Mouse (Mus musculus): ENCODE results near the gene Abca8b. TPM values are rescaled to one million over a fixed set of nuclear protein-coding genes. Genes with fewer than 3 reads are reported as not detected.

The Abca8b gene
- polyA plus RNA-seq (2015; fragmentation: Nextera tagmentation; extraction: Ambion mirVana), result 9.8 and 10.9 TPM in 2 replicates

- Histone ChIP-seq H3K4me3 (ENCODE audit: low read depth, low read length) (peak within 1 kb of the TSS; percentile 32), H3K27ac (ENCODE audit: low read length) (peak within 1 kb of the TSS; percentile 85), H3K36me3 (ENCODE audit: control insufficient read depth, insufficient read depth) (no peaks in the 10 kb centered on the region), H3K9ac (ENCODE audit: low read depth, low read length) (no peak within 1 kb of the TSS; the same call in 1 of the 2 replicates), H3K27me3 (ENCODE audit: control insufficient read depth, insufficient read depth, low read depth, low read length) (no peaks in the 10 kb centered on the region), H3K9me3 (replicated peaks; ENCODE audit: control insufficient read depth, low read length) (no peaks in the 10 kb centered on the region), H3K4me1 (ENCODE audit: control insufficient read depth, low read depth, low read length) (no peaks in the 10 kb centered on the region), H3K4me2 (ENCODE audit: low read depth, low read length) (peak within 1 kb of the TSS; percentile 33)
- WGBS (ENCODE audit: insufficient replicate concordance), result under 1% methylated on average over 15 of the region's 15 CpGs
- ATAC-seq (ENCODE audit: low read depth), result peak; percentile 89
These were observed at the start of gene Abca8b for GRCm38 (mm10) chr11:109995624-109996023. TSS of gene Abca8b (minus strand) at chr11:109995845.

GRCm38 (mm10) chr11:110037795-110038194 is 42.1 kb upstream of the Abca8b start:
- no peaks in the 10 kb centered on the region; the same call in 1 of the 2 replicates for H3K9me3 ChIP-seq (replicated peaks; ENCODE audit: control insufficient read depth, low read length)
- H3K27ac ChIP-seq (ENCODE audit: low read length), result 0 out of 2 replicates have a peak overlapping the region, but pooled peaks have one; percentile 3
- no peak overlapping the region for H3K4me3 ChIP-seq (ENCODE audit: low read depth, low read length)
- no peaks in the 10 kb centered on the region for H3K27me3 ChIP-seq (ENCODE audit: control insufficient read depth, insufficient read depth, low read depth, low read length)
- H3K36me3 ChIP-seq (ENCODE audit: control insufficient read depth, insufficient read depth), result no peaks in the 10 kb centered on the region
- WGBS (ENCODE audit: insufficient replicate concordance), result 62% methylated on average over 2 of the region's 2 CpGs
- H3K4me2 ChIP-seq (ENCODE audit: low read depth, low read length), result no peak overlapping the region
- peak; percentile 74; the same call in 1 of the 2 replicates for ATAC-seq (ENCODE audit: low read depth)
- H3K9ac ChIP-seq (ENCODE audit: low read depth, low read length), result no peak overlapping the region
- H3K4me1 ChIP-seq (ENCODE audit: control insufficient read depth, low read depth, low read length), result no peaks in the 10 kb centered on the region

GRCm38 (mm10) chr11:110028913-110029695 is 33.5 kb upstream of the Abca8b start:
- WGBS (ENCODE audit: insufficient replicate concordance), result 36% methylated on average over 7 of the region's 7 CpGs

GRCm38 (mm10) chr11:110010836-110011546 is 15.3 kb upstream of the Abca8b start:
- Histone ChIP-seq H3K27me3 (ENCODE audit: control insufficient read depth, insufficient read depth, low read depth, low read length) (no peaks in the 10 kb centered on the region), H3K4me1 (ENCODE audit: control insufficient read depth, low read depth, low read length) (no peaks in the 10 kb centered on the region), H3K27ac (ENCODE audit: low read length) (peak overlapping the region; percentile 64), H3K36me3 (ENCODE audit: control insufficient read depth, insufficient read depth) (no peaks in the 10 kb centered on the region), H3K9ac (ENCODE audit: low read depth, low read length) (no peak overlapping the region), H3K4me2 (ENCODE audit: low read depth, low read length) (no peak overlapping the region), H3K9me3 (replicated peaks; ENCODE audit: control insufficient read depth, low read length) (no peaks in the 10 kb centered on the region), H3K4me3 (ENCODE audit: low read depth, low read length) (no peak overlapping the region)
- 39% methylated on average over 2 of the region's 2 CpGs for WGBS (ENCODE audit: insufficient replicate concordance)
- ATAC-seq (ENCODE audit: low read depth), result peak; percentile 93

More at GRCm38 (mm10) chr11:110028913-110029695, 33.5 kb upstream of the Abca8b start:
- H3K4me2 ChIP-seq (ENCODE audit: low read depth, low read length), result no peak overlapping the region
- H3K27me3 ChIP-seq (ENCODE audit: control insufficient read depth, insufficient read depth, low read depth, low read length), result no peaks in the 10 kb centered on the region
- no peaks in the 10 kb centered on the region for H3K9me3 ChIP-seq (replicated peaks; ENCODE audit: control insufficient read depth, low read length)
- ATAC-seq (ENCODE audit: low read depth), result peak; percentile 81
- H3K36me3 ChIP-seq (ENCODE audit: control insufficient read depth, insufficient read depth), result no peaks in the 10 kb centered on the region
- no peak overlapping the region for H3K4me3 ChIP-seq (ENCODE audit: low read depth, low read length)
- no peaks in the 10 kb centered on the region for H3K4me1 ChIP-seq (ENCODE audit: control insufficient read depth, low read depth, low read length)
- no peak overlapping the region for H3K9ac ChIP-seq (ENCODE audit: low read depth, low read length)
- H3K27ac ChIP-seq (ENCODE audit: low read length), result peak overlapping the region; percentile 58

GRCm38 (mm10) chr11:109995013-109995412 is 632 bp downstream of the Abca8b start:
- peak; percentile 50 for ATAC-seq (ENCODE audit: low read depth)
- Histone ChIP-seq H3K9ac (ENCODE audit: low read depth, low read length) (no peak overlapping the region; the same call in 1 of the 2 replicates), H3K4me1 (ENCODE audit: control insufficient read depth, low read depth, low read length) (no peaks in the 10 kb centered on the region), H3K36me3 (ENCODE audit: control insufficient read depth, insufficient read depth) (no peaks in the 10 kb centered on the region), H3K9me3 (replicated peaks; ENCODE audit: control insufficient read depth, low read length) (no peaks in the 10 kb centered on the region), H3K4me2 (ENCODE audit: low read depth, low read length) (peak overlapping the region; percentile 18; the same call in 1 of the 2 replicates), H3K27me3 (ENCODE audit: control insufficient read depth, insufficient read depth, low read depth, low read length) (no peaks in the 10 kb centered on the region), H3K4me3 (ENCODE audit: low read depth, low read length) (peak overlapping the region; percentile 32), H3K27ac (ENCODE audit: low read length) (peak overlapping the region; percentile 85)
- 5% methylated on average over 3 of the region's 3 CpGs for WGBS (ENCODE audit: insufficient replicate concordance)

GRCm38 (mm10) chr11:109994014-109994413 is 1.6 kb downstream of the Abca8b start:
- Histone ChIP-seq H3K9me3 (replicated peaks; ENCODE audit: control insufficient read depth, low read length) (no peaks in the 10 kb centered on the region), H3K4me2 (ENCODE audit: low read depth, low read length) (peak overlapping the region; percentile 18), H3K9ac (ENCODE audit: low read depth, low read length) (peak overlapping the region; percentile 47; the same call in 1 of the 2 replicates), H3K27me3 (ENCODE audit: control insufficient read depth, insufficient read depth, low read depth, low read length) (no peaks in the 10 kb centered on the region), H3K27ac (ENCODE audit: low read length) (peak overlapping the region; percentile 85), H3K4me3 (ENCODE audit: low read depth, low read length) (peak overlapping the region; percentile 32), H3K4me1 (ENCODE audit: control insufficient read depth, low read depth, low read length) (no peaks in the 10 kb centered on the region), H3K36me3 (ENCODE audit: control insufficient read depth, insufficient read depth) (no peaks in the 10 kb centered on the region)
- WGBS (ENCODE audit: insufficient replicate concordance), result 21% methylated on average over 6 of the region's 6 CpGs
- ATAC-seq (ENCODE audit: low read depth), result no peak

GRCm38 (mm10) chr11:109991270-109991669 is 4.4 kb downstream of the Abca8b start:
- H3K4me3 ChIP-seq (ENCODE audit: low read depth, low read length), result no peak overlapping the region
- no peaks in the 10 kb centered on the region for H3K27me3 ChIP-seq (ENCODE audit: control insufficient read depth, insufficient read depth, low read depth, low read length)
- 28% methylated on average over 3 of the region's 3 CpGs for WGBS (ENCODE audit: insufficient replicate concordance)
- no peaks in the 10 kb centered on the region for H3K9me3 ChIP-seq (replicated peaks; ENCODE audit: control insufficient read depth, low read length)
- H3K4me2 ChIP-seq (ENCODE audit: low read depth, low read length), result no peak overlapping the region
- no peaks in the 10 kb centered on the region for H3K4me1 ChIP-seq (ENCODE audit: control insufficient read depth, low read depth, low read length)
- H3K9ac ChIP-seq (ENCODE audit: low read depth, low read length), result no peak overlapping the region
- ATAC-seq (ENCODE audit: low read depth), result no peak
- no peak overlapping the region for H3K27ac ChIP-seq (ENCODE audit: low read length)
- no peaks in the 10 kb centered on the region for H3K36me3 ChIP-seq (ENCODE audit: control insufficient read depth, insufficient read depth)

- Histone ChIP-seq H3K4me1 (ENCODE audit: control insufficient read depth, low read depth, low read length) (no peaks in the 10 kb centered on the region), H3K27ac (ENCODE audit: low read length) (no peak overlapping the region), H3K9ac (ENCODE audit: low read depth, low read length) (no peak overlapping the region), H3K4me2 (ENCODE audit: low read depth, low read length) (no peak overlapping the region), H3K4me3 (ENCODE audit: low read depth, low read length) (no peak overlapping the region), H3K27me3 (ENCODE audit: control insufficient read depth, insufficient read depth, low read depth, low read length) (no peaks in the 10 kb centered on the region), H3K9me3 (replicated peaks; ENCODE audit: control insufficient read depth, low read length) (no peaks in the 10 kb centered on the region), H3K36me3 (ENCODE audit: control insufficient read depth, insufficient read depth) (no peaks in the 10 kb centered on the region)
- ATAC-seq (ENCODE audit: low read depth), result no peak
- 57% methylated on average over 2 of the region's 2 CpGs for WGBS (ENCODE audit: insufficient replicate concordance)
These were observed 5.4 kb downstream of the Abca8b start for GRCm38 (mm10) chr11:109990256-109990655.
